Mouse (Mus musculus): Measurements from ENCODE around the gene Mthfd1. TPM values are rescaled to one million over a fixed set of nuclear protein-coding genes. Genes with fewer than 3 reads are reported as not detected.

Mthfd1 gene
- total and polyA plus RNA-seq, 3 experiments: 16.9 to 30.2 (median 27.4) TPM

- peaks cover 4% of the 10 kb centered on the region for H3K4me1 ChIP-seq (ENCODE audit: control insufficient read depth, insufficient read depth, low read length)
- no peak overlapping the region for H3K27ac ChIP-seq
- TF ChIP-seq EP300 (IDR thresholded peaks at IDR 0.05; ENCODE audit: insufficient read depth, low read depth, low read length): no peak
- TF ChIP-seq CTCF (IDR thresholded peaks at IDR 0.05): no peak
- no peak for TF ChIP-seq POLR2A (IDR thresholded peaks at IDR 0.05; ENCODE audit: insufficient read depth, low read depth, low read length)
- WGBS: 26% methylated on average over 9 of the region's 9 CpGs
- H3K79me2 ChIP-seq (replicated peaks; ENCODE audit: control insufficient read depth, insufficient read depth, low read length): no peaks in the 10 kb centered on the region
- H3K9ac ChIP-seq (ENCODE audit: low read depth, low read length): peak overlapping the region; percentile 16; the same call in 1 of the 2 replicates
- H3K36me3 ChIP-seq (ENCODE audit: control insufficient read depth, insufficient read depth, low read length): no peaks in the 10 kb centered on the region
- intact Hi-C loops (cut with DNase I): no loop called here
- no peaks in the 10 kb centered on the region for H3K27me3 ChIP-seq (ENCODE audit: control insufficient read depth, insufficient read depth, low read length)
- no peak overlapping the region for H3K4me3 ChIP-seq
- peak in 1 of 2 experiments; percentile 24 for DNase-seq
These were observed 63.4 kb downstream of the Mthfd1 start for GRCm38 (mm10) chr12:76318282-76319212.

- TF ChIP-seq EP300 (IDR thresholded peaks at IDR 0.05; ENCODE audit: insufficient read depth, low read depth, low read length) (no peak), CTCF (IDR thresholded peaks at IDR 0.05) (no peak), POLR2A (IDR thresholded peaks at IDR 0.05; ENCODE audit: insufficient read depth, low read depth, low read length) (no peak)
- H3K9ac ChIP-seq (ENCODE audit: low read depth, low read length): peak within 1 kb of the TSS; percentile 69
- no peaks in the 10 kb centered on the region for H3K79me2 ChIP-seq (replicated peaks; ENCODE audit: control insufficient read depth, insufficient read depth, low read length)
- DNase-seq: peak; percentile 63 to 79
- 2% methylated on average over 52 of the region's 53 CpGs for WGBS
- peak within 1 kb of the TSS; percentile 68 for H3K4me3 ChIP-seq
- no peaks in the 10 kb centered on the region for H3K27me3 ChIP-seq (ENCODE audit: control insufficient read depth, insufficient read depth, low read length)
- no peaks in the 10 kb centered on the region for H3K36me3 ChIP-seq (ENCODE audit: control insufficient read depth, insufficient read depth, low read length)
- intact Hi-C loops (cut with DNase I): no loop called here
- peak within 1 kb of the TSS; percentile 36; the same call in 1 of the 2 replicates for H3K27ac ChIP-seq
- no peaks in the 10 kb centered on the region for H3K4me1 ChIP-seq (ENCODE audit: control insufficient read depth, insufficient read depth, low read length)
These were observed 69.8 kb downstream of the Mthfd1 start, which contains the start of gene Akap5 for GRCm38 (mm10) chr12:76324679-76325431. TSS of gene Akap5 (plus strand) at chr12:76324891.

GRCm38 (mm10) chr12:76326437-76327220 lies 71.5 kb downstream of the Mthfd1 start:
- TF ChIP-seq CTCF (IDR thresholded peaks at IDR 0.05): no peak
- no peak for TF ChIP-seq EP300 (IDR thresholded peaks at IDR 0.05; ENCODE audit: insufficient read depth, low read depth, low read length)
- no peak for TF ChIP-seq POLR2A (IDR thresholded peaks at IDR 0.05; ENCODE audit: insufficient read depth, low read depth, low read length)
- Histone ChIP-seq H3K4me3 (no peak overlapping the region), H3K79me2 (replicated peaks; ENCODE audit: control insufficient read depth, insufficient read depth, low read length) (no peaks in the 10 kb centered on the region), H3K9ac (ENCODE audit: low read depth, low read length) (no peak overlapping the region), H3K36me3 (ENCODE audit: control insufficient read depth, insufficient read depth, low read length) (no peaks in the 10 kb centered on the region), H3K27ac (no peak overlapping the region), H3K27me3 (ENCODE audit: control insufficient read depth, insufficient read depth, low read length) (no peaks in the 10 kb centered on the region), H3K4me1 (ENCODE audit: control insufficient read depth, insufficient read depth, low read length) (no peaks in the 10 kb centered on the region)
- 90% methylated on average over 23 of the region's 23 CpGs for WGBS
- DNase-seq: no peak
- intact Hi-C loops (cut with DNase I): no loop called here

GRCm38 (mm10) chr12:76328567-76329354 lies 73.7 kb downstream of the Mthfd1 start:
- H3K4me1 ChIP-seq (ENCODE audit: control insufficient read depth, insufficient read depth, low read length): no peaks in the 10 kb centered on the region
- no peak overlapping the region for H3K27ac ChIP-seq
- no peaks in the 10 kb centered on the region for H3K27me3 ChIP-seq (ENCODE audit: control insufficient read depth, insufficient read depth, low read length)
- intact Hi-C loops (cut with DNase I): no loop called here
- no peaks in the 10 kb centered on the region for H3K79me2 ChIP-seq (replicated peaks; ENCODE audit: control insufficient read depth, insufficient read depth, low read length)
- no peak overlapping the region for H3K9ac ChIP-seq (ENCODE audit: low read depth, low read length)
- TF ChIP-seq POLR2A (IDR thresholded peaks at IDR 0.05; ENCODE audit: insufficient read depth, low read depth, low read length) (no peak), EP300 (IDR thresholded peaks at IDR 0.05; ENCODE audit: insufficient read depth, low read depth, low read length) (no peak), CTCF (IDR thresholded peaks at IDR 0.05) (no peak)
- 85% methylated on average over 6 of the region's 6 CpGs for WGBS
- no peaks in the 10 kb centered on the region for H3K36me3 ChIP-seq (ENCODE audit: control insufficient read depth, insufficient read depth, low read length)
- DNase-seq: no peak
- no peak overlapping the region for H3K4me3 ChIP-seq

GRCm38 (mm10) chr12:76333688-76334087 lies 78.6 kb downstream of the Mthfd1 start:
- Histone ChIP-seq H3K27ac (no peak overlapping the region), H3K9ac (ENCODE audit: low read depth, low read length) (no peak overlapping the region), H3K79me2 (replicated peaks; ENCODE audit: control insufficient read depth, insufficient read depth, low read length) (no peaks in the 10 kb centered on the region), H3K36me3 (ENCODE audit: control insufficient read depth, insufficient read depth, low read length) (no peaks in the 10 kb centered on the region), H3K4me1 (ENCODE audit: control insufficient read depth, insufficient read depth, low read length) (no peaks in the 10 kb centered on the region), H3K27me3 (ENCODE audit: control insufficient read depth, insufficient read depth, low read length) (no peaks in the 10 kb centered on the region), H3K4me3 (no peak overlapping the region)
- 91% methylated on average over 5 of the region's 5 CpGs for WGBS
- TF ChIP-seq POLR2A (IDR thresholded peaks at IDR 0.05; ENCODE audit: insufficient read depth, low read depth, low read length): no peak
- TF ChIP-seq EP300 (IDR thresholded peaks at IDR 0.05; ENCODE audit: insufficient read depth, low read depth, low read length): no peak
- TF ChIP-seq CTCF (IDR thresholded peaks at IDR 0.05): no peak
- DNase-seq: no peak
- intact Hi-C loops (cut with DNase I): no loop called here

Measured in heart, adult 2 months (tissue).